Mouse (Mus musculus) activated CD4-positive, CD25-positive, alpha-beta regulatory T cell (primary cell): ENCODE data around the gene Ptcd3. TPM values are rescaled to one million over a fixed set of nuclear protein-coding genes. Genes with fewer than 3 reads are reported as not detected.

Experiments used
- polyA plus RNA-seq, 2 experiments: library from polyadenylated mRNA; unstranded; fragments of 100-300 nt; shearing (Covaris generic); gene quantifications; one replicate each; pipeline ENCODE4 v1.2.1; 2017

Ptcd3 gene
- 10 to 100 TPM; 59.4 to 76.0 TPM for polyA plus RNA-seq

GRCm38 (mm10) chr6:71908481-71909381 lies at the start of gene Ptcd3, which contains the start of gene Polr1a:
Gene Ptcd3 (minus strand): TSS chr6:71908750.
Gene Polr1a (plus strand): TSS chr6:71909053.

GRCm38 (mm10) chr6:71830690-71831580 lies 77.6 kb downstream of the Ptcd3 start, which contains the start of gene Immt:
Gene Immt (plus strand): TSS chr6:71831331.

Other genes with a start within 250 kb of the Ptcd3 start
- gene Reep1, start 201.2 kb downstream of the Ptcd3 start, polyA plus RNA-seq, result under 1 TPM; 0.12 to 0.24 TPM
- 10 to 100 TPM; 46.9 to 56.0 TPM for gene Mrpl35, start 81.8 kb downstream of the Ptcd3 start, polyA plus RNA-seq
- gene Immt, start 77.4 kb downstream of the Ptcd3 start, polyA plus RNA-seq, result 100 to 1,000 TPM in 1 of 2 experiments, 10 to 100 TPM in 1; 98.6 to 100 TPM
- gene Polr1a, start 303 bp upstream of the Ptcd3 start, polyA plus RNA-seq, result 10 to 100 TPM; 25.9 to 27.4 TPM
- 1 to 10 TPM; 3.8 to 7.4 TPM for gene St3gal5, start 188.8 kb upstream of the Ptcd3 start, polyA plus RNA-seq